Mouse (Mus musculus): ENCODE measurements at regions not wholly inside any gene's neighbourhood (a gene's known extent, or its start where the extent isn't known, plus 50 kb on each side); places are given as distances from the start of the nearest gene placed in this dataset.
A peak's percentile ranks its signal among the peaks of the same experiment; 100 is the strongest.
"Not testable (repeated sequence)": the region's sequence is repeated elsewhere in the genome, so short reads cannot be mapped to it uniquely, and the experiment has no call there.

DNA sequence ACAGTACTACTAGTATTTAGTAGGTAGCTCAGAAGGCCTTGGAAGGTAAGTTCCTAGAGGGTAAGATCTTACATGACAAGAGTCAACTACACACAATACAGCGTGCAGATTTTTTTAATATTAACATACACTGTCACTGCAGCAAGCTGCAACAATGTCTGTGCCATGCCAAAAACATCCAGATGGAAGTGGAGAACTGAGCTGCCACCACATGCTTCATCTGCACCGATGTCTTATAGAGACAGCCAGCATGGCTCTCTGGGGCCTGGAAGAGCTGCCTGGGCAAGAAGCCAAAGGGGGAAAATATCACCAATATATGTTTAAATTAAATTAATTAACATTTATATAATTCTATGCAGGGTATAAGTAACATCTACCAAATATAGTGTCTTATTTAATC lies 795.3 kb downstream of the Cypt12 start:
- DNase-seq (ENCODE audit: low spot score) = peak; percentile 7

DNA sequence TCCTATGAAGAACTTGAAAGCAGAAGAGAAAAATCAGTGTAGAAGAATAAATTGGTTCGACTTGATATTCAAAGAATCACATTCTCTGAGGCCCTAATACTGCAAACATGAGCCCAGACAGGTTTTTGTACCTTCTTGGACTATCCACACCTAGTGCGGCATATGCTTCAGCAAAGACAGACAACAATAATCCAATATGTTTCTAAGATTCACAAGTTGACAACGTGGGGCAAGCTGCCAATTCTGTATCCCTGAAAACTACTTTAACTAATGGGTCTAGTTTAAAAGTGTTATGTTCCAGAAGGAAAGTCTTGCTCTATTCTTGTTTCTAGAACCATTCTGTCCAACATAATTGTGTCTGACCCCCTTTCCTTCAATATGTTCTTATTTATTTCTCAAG lies 796.0 kb downstream of the Cypt12 start:
- DNase-seq (ENCODE audit: low spot score) = no peak

- no peak for DNase-seq (ENCODE audit: low spot score)
Observed at GRCm38 (mm10) chr3:18746206-18746605, 798.0 kb downstream of the Cypt12 start.

DNA sequence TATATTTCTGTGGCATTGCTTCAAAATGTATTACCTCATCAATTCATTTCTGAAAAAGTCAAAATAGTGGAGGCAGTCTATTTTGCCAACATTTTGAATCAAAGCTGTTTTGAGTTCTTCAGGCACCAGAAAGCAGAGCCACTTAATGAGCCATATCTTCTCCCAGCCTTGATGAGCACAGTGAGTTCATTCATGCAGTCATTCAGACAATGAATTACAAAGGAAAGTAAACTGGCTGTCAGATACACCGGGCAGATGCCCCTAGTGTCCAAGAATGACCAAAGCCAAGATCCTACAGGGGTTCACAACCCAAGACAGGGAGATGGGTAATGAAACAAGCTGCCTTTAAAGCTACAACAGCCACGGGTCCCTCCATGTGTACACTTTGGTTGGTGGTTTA lies 798.7 kb downstream of the Cypt12 start:
- no peak for DNase-seq (ENCODE audit: low spot score)

- no peak for DNase-seq (ENCODE audit: low spot score)
Observed at GRCm38 (mm10) chr3:18751660-18752259, 803.5 kb downstream of the Cypt12 start.

DNA sequence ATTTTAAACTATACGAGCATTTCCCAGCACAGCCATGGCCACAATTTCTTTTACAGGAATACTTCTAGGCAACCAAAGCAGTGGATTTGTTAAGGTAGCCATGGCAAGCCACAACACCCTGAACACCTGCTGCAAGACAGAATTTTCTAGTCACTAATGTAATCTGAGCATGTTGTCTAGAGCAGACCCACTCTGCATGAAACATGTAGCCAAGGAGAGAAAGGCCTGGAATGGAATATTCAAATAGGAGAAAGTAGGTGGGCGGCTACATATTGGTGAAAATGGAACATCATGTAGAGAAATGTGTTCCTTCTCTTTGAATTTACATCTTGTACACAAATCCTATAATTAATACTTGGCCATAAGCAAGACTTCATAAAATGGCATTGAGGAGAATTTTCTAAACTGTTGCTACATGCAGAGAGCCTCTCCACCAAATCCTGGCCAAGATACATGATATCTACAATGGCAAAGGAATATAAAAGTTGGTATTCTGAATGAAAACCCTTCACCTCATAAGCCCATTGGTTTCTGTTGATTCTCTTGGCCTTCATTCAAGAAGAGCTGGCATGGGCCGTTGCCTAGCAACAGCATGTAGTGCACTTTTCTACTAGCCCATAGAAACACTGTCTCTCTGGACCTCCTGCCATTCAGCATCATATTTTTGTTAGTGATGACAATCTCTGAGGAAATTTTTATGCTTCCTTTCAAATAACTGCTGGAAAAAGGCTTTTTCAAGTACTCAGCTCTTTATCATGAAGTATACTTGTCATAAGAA lies 816.3 kb downstream of the Cypt12 start:
- peak; percentile 60 for DNase-seq (ENCODE audit: low spot score)

DNA sequence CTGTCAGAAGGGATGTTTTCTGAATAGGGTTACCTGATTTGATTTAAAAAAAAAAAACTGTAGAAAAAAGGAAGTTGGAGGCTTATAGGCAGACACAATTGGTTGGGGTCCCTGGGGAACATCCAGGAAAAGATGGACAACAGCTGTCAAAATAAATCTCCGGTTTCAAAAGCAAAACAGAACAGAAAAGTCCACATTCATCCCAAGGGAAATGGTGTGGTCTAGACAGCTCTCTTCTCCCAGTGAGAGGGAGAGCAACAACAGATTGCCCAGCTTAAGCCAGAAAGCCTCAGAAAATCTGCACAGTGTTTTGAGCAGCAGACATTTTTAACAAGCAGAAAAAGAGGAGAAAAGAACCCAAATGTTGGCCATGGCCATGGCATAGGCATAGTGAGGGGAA lies 830.3 kb downstream of the Cypt12 start:
- no peak for DNase-seq (ENCODE audit: low spot score)

DNA sequence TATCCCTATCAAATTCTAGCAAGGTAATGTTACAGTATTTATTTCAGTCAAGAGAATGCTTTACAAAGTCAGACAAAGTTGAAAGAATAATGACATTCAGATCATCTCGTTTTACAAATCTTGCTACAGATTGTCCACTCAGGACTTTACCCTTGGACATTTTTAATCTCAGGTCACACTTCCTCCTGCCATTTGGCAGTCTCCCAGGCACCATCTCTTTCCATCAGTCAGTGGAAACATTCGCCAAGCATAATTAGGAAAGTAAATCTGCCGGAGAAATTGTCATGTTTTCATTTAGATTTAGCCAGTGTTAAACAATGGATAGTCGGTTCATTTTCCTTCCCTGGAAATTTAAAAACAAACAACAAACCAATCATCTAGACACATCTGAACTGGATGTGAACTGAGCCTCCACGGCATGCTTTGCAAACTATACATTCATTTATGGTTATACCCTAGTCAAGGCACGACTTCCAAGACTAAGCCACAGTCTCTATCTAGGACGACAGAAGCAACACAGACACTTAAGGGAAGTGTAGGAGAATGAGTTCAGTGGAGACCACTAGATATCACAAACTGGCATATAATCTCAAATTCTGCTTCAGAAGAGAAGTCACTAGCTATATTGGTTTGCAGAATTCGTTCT lies 839.4 kb downstream of the Cypt12 start:
- no peak for DNase-seq (ENCODE audit: low spot score)

- no peak for DNase-seq (ENCODE audit: low spot score)
Observed at GRCm38 (mm10) chr3:18802794-18803193, 825.7 kb downstream of the 1700064H15Rik start.

DNA sequence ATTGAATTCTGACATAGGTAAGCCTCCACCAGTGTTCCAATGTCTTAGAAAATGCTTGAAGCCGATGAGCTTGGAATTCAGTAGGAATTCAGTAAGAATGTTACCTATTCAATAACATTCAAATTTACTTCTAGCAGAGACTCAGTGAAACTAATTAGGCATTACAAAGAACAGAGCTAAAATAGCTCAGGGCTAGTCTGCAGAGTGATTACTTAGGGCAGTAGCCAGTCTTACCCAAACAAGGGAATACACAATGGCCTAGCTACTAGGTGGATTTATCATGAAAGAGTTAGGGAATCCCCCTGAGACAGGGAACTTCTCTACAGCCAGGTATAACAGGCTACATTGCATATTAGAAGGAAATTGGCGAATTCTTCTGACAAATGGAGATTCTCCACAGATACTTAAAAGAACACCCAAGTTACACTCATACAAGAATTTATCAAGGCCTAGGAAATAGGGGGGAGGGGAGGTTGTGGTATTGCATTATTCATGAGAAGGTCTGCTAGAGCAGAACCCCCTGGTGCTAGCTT lies 799.6 kb downstream of the 1700064H15Rik start:
- DNase-seq (ENCODE audit: low spot score) = not testable (repeated sequence)

DNA sequence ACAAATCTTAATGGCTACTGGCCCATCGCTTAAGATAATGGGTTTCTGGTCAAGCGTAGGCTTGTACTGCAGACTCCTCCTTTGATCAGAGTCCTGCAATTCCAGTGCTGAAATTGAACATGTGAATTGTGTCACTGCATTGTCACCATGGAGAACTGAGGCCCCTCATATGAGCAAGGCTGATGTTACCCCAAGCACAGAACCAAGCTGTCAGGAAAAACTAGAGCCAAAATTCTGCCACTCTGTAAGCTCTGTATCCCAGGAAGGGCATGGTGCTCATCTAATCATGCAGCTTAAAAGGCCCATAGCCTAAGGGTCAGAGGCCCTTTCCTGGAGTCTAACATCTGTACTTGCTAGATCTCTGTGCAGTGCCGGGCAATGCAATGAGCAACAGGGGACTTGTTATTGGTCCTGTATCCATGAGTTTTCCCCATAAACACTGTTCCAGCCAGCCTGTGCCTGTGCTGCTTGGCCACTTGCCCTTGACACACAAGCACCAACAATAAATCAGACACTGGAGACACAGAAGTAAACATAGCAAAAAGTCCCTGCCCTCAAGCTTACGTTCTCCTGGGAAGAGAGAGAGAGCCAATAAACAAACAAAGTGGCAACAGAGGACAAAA lies 760.2 kb downstream of the 1700064H15Rik start:
- peak; percentile 5 for DNase-seq (ENCODE audit: low spot score)

- no peak for DNase-seq (ENCODE audit: low spot score)
Observed at GRCm38 (mm10) chr3:18868758-18869157, 759.7 kb downstream of the 1700064H15Rik start.

GRCm38 (mm10) chr3:18877060-18877459 lies 751.4 kb downstream of the 1700064H15Rik start:
- no peak for DNase-seq (ENCODE audit: low spot score)

- no peak for DNase-seq (ENCODE audit: low spot score)
Observed at GRCm38 (mm10) chr3:18877572-18877971, 750.9 kb downstream of the 1700064H15Rik start.

GRCm38 (mm10) chr3:18881186-18881585 lies 747.3 kb downstream of the 1700064H15Rik start:
- DNase-seq (ENCODE audit: low spot score) = no peak

- no peak for DNase-seq (ENCODE audit: low spot score)
Observed at GRCm38 (mm10) chr3:18892813-18893212, 735.7 kb downstream of the 1700064H15Rik start.

GRCm38 (mm10) chr3:18905769-18906168 lies 722.7 kb downstream of the 1700064H15Rik start:
- DNase-seq (ENCODE audit: low spot score) = peak; percentile 7

GRCm38 (mm10) chr3:18906210-18906609 lies 722.3 kb downstream of the 1700064H15Rik start:
- DNase-seq (ENCODE audit: low spot score) = peak; percentile 7

DNA sequence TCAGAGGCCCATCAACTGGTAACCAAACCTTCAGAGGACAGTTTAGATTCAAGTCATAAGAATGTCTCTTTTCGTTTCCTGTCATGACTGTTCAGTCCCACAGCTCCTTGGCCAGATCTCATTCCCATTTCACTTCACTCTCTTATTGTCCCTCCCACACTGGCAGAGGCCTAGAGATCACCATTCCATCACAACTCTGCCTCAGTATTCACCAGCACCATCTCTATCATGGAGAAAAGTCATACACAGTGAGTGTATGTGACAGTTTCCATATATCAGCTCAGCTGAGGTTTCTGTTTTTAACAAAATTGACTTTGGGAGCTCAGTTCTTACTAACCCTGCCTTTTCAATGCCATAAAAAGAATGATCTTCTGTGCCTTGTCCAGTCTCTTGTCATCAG lies 719.7 kb downstream of the 1700064H15Rik start:
- no peak for DNase-seq (ENCODE audit: low spot score)

- DNase-seq (ENCODE audit: low spot score) = no peak
Observed at GRCm38 (mm10) chr3:18928401-18929104, 699.9 kb downstream of the 1700064H15Rik start.

DNA sequence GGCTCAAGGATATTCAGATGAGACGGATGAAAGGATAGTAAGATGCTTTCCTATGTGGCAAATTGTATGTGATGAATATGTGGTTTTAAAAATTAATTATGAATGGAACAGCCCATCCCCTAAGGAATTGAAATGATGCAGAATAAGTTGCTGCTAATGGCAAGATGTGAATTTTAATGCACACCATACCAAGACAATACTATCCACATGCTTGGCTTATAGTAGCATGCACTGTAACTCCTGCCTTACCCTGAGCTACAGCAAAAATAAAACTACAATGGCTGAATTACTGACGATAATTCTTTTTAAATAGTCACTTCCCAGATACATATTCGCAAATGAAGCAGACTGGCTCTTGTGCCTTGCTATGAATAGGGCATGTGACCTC lies 699.4 kb downstream of the 1700064H15Rik start:
- no peak for DNase-seq (ENCODE audit: low spot score)
